Mouse (Mus musculus): Measurements from ENCODE around the gene Ptprh. TPM values are rescaled to one million over a fixed set of nuclear protein-coding genes. Genes with fewer than 3 reads are reported as not detected.

Ptprh gene
- polyA plus RNA-seq, 1 experiment from 2014 or later: not detected

DNA sequence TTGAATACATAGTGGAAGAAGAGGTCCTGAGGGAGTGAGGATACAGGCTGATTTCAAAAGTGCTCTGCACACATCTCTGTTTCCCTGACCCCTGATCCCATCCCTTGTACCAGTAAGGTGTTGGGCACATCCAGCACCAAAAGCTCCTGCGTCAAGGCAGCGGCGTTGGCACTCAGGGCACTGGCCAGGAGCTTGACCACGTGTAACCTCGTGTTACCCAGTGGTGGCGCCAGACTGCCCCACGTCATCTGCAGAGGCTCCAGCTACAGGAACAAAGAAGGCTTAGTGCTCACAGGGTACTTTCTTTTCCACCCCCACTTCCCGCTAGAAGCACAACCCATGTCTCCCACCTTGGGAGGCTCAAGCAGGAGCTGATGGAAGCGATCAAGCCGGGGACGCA, 37.3 kb upstream of the Ptprh start:
- Histone ChIP-seq H3K9me3 (ENCODE audit: control insufficient read depth, low read length) (no peaks in the 10 kb centered on the region), H3K27ac (replicated peaks; ENCODE audit: low read depth, low read length) (no peak overlapping the region), H3K9ac (ENCODE audit: low read length) (no peak overlapping the region), H3K36me3 (ENCODE audit: control insufficient read depth, insufficient read depth, low read length) (peaks cover 39% of the 10 kb centered on the region), H3K27me3 (ENCODE audit: control insufficient read depth, insufficient read depth, low read length) (no peaks in the 10 kb centered on the region), H3K4me2 (ENCODE audit: low read depth, severe bottlenecking) (no peak overlapping the region), H3K4me1 (ENCODE audit: control insufficient read depth, insufficient read depth, low read length) (no peaks in the 10 kb centered on the region), H3K4me3 (ENCODE audit: low read depth, low read length) (no peak overlapping the region)
- DNase-seq (ENCODE audit: low spot score): no peak
- ATAC-seq (ENCODE audit: insufficient number of reproducible peaks, low FRiP score, low TSS enrichment, low read depth): no peak
- 87% methylated on average over 11 of the region's 11 CpGs for WGBS

DNA sequence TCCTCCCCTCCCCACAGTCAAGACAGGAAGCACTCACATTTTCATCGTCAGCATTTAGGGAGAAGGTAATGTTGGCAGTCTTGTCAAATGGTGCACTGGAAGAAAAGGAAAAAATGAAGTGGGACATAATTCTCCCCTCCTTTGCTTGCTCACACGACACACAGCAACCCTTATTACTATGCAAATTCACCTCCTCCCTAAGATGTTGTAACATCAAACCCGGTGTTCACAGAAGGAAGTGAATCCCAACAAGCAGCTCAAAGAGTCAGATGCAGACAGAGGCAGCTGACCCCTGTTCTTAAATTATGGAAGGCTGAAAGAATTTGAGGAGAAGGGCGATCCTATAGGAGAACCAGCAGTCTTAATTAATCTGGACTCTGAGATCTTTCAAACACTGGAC, 32.3 kb upstream of the Ptprh start:
- WGBS: 85% methylated on average over 4 of the region's 4 CpGs
- no peak for ATAC-seq (ENCODE audit: insufficient number of reproducible peaks, low FRiP score, low TSS enrichment, low read depth)

DNA sequence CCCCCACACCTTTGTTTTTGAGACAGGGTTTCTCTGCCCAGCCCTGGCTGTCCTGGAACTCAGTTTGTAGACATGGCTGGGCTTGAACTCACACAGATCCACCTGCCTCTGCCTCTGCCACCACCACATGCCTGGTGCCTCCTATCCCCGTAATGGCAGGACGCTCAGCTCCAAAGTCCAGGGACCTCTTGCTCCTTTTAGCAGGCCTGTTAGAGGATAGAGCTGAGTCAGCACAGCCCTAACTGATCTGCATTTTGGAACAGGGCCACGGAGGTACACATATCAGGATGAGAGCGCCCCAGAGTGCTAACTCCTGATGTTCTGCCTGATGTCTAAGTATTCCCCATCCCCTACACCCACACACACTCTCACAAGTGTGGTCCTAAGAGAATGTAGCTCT, 27.2 kb upstream of the Ptprh start, which contains the start of gene Tmem86b:
Gene Tmem86b, minus strand, starts transcription at position 392 of the 400 bp plus-strand sequence.
- DNase-seq (ENCODE audit: low spot score) (no peak), ATAC-seq (ENCODE audit: insufficient number of reproducible peaks, low FRiP score, low TSS enrichment, low read depth) (no peak)
- H3K9ac ChIP-seq (ENCODE audit: low read length): no peak within 1 kb of the TSS
- H3K27me3 ChIP-seq (ENCODE audit: control insufficient read depth, insufficient read depth, low read length): no peaks in the 10 kb centered on the region
- H3K4me2 ChIP-seq (ENCODE audit: low read depth, severe bottlenecking): no peak within 1 kb of the TSS
- no peak within 1 kb of the TSS for H3K27ac ChIP-seq (replicated peaks; ENCODE audit: low read depth, low read length)
- 90% methylated on average over 4 of the region's 4 CpGs for WGBS
- no peak within 1 kb of the TSS for H3K4me3 ChIP-seq (ENCODE audit: low read depth, low read length)
- H3K4me1 ChIP-seq (ENCODE audit: control insufficient read depth, insufficient read depth, low read length): no peaks in the 10 kb centered on the region
- H3K36me3 ChIP-seq (ENCODE audit: control insufficient read depth, insufficient read depth, low read length): peaks cover 34% of the 10 kb centered on the region
- H3K9me3 ChIP-seq (ENCODE audit: control insufficient read depth, low read length): no peaks in the 10 kb centered on the region

More for the DNA sequence above, 32.3 kb upstream of the Ptprh start:
- H3K36me3 ChIP-seq (ENCODE audit: control insufficient read depth, insufficient read depth, low read length): peaks cover 39% of the 10 kb centered on the region
- H3K9ac ChIP-seq (ENCODE audit: low read length): no peak overlapping the region
- no peaks in the 10 kb centered on the region for H3K9me3 ChIP-seq (ENCODE audit: control insufficient read depth, low read length)
- no peak overlapping the region for H3K4me2 ChIP-seq (ENCODE audit: low read depth, severe bottlenecking)
- no peak overlapping the region for H3K27ac ChIP-seq (replicated peaks; ENCODE audit: low read depth, low read length)
- no peak for DNase-seq (ENCODE audit: low spot score)
- no peaks in the 10 kb centered on the region for H3K27me3 ChIP-seq (ENCODE audit: control insufficient read depth, insufficient read depth, low read length)
- no peaks in the 10 kb centered on the region for H3K4me1 ChIP-seq (ENCODE audit: control insufficient read depth, insufficient read depth, low read length)
- no peak overlapping the region for H3K4me3 ChIP-seq (ENCODE audit: low read depth, low read length)

DNA sequence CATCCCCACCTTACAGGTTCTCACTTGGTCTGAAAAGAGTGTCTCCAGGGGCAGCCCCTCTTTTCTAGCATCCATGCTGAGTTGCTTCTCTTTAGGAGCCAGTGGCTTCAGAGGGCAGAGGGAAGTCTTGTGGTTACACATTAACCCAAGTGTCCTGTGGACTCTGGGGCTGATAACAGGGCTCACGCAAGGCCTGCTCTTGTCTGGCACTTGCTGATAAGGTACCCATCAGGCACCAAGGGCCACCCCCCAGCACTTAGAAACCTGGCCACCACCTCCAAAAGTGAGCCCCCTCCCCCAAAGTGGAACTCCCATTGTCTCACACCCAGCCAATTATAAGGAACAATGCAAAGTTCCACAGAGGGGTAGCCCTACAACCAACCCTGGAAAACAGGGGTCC, 26.4 kb upstream of the Ptprh start:
- DNase-seq (ENCODE audit: low spot score) (no peak), ATAC-seq (ENCODE audit: insufficient number of reproducible peaks, low FRiP score, low TSS enrichment, low read depth) (no peak)
- Histone ChIP-seq H3K27ac (replicated peaks; ENCODE audit: low read depth, low read length) (no peak overlapping the region), H3K4me1 (ENCODE audit: control insufficient read depth, insufficient read depth, low read length) (no peaks in the 10 kb centered on the region), H3K36me3 (ENCODE audit: control insufficient read depth, insufficient read depth, low read length) (peaks cover 30% of the 10 kb centered on the region), H3K9me3 (ENCODE audit: control insufficient read depth, low read length) (no peaks in the 10 kb centered on the region), H3K4me3 (ENCODE audit: low read depth, low read length) (no peak overlapping the region), H3K4me2 (ENCODE audit: low read depth, severe bottlenecking) (no peak overlapping the region), H3K9ac (ENCODE audit: low read length) (no peak overlapping the region), H3K27me3 (ENCODE audit: control insufficient read depth, insufficient read depth, low read length) (no peaks in the 10 kb centered on the region)
- 96% methylated on average over 1 of the region's 1 CpGs for WGBS

DNA sequence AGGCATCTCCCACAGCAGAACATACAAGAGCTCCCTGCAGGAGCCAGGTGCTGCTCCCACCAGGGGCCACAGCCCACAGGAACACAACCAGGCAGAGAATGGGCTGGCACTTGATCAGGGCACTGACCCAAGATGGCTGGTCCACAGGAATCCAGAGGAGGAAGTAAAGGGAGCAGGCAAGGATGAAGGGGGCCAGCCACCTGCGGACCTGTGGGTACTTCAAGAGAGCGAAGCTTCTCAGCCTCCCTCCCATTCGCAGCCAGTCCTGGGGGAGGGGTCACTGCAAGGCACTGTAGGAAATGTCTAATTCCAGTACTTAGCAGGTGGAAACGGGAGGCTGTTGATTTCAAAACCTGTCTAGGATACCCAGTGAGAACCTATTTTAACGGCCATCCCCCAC, 25.7 kb upstream of the Ptprh start:
- no peak overlapping the region for H3K27ac ChIP-seq (replicated peaks; ENCODE audit: low read depth, low read length)
- H3K4me2 ChIP-seq (ENCODE audit: low read depth, severe bottlenecking): no peak overlapping the region; the same call in 1 of the 2 replicates
- WGBS: 87% methylated on average over 5 of the region's 5 CpGs
- no peak overlapping the region; the same call in 1 of the 2 replicates for H3K9ac ChIP-seq (ENCODE audit: low read length)
- ATAC-seq (ENCODE audit: insufficient number of reproducible peaks, low FRiP score, low TSS enrichment, low read depth) (no peak), DNase-seq (ENCODE audit: low spot score) (no peak)
- no peaks in the 10 kb centered on the region for H3K27me3 ChIP-seq (ENCODE audit: control insufficient read depth, insufficient read depth, low read length)
- peaks cover 30% of the 10 kb centered on the region for H3K36me3 ChIP-seq (ENCODE audit: control insufficient read depth, insufficient read depth, low read length)
- no peak overlapping the region for H3K4me3 ChIP-seq (ENCODE audit: low read depth, low read length)
- H3K9me3 ChIP-seq (ENCODE audit: control insufficient read depth, low read length): no peaks in the 10 kb centered on the region
- no peaks in the 10 kb centered on the region for H3K4me1 ChIP-seq (ENCODE audit: control insufficient read depth, insufficient read depth, low read length)

DNA sequence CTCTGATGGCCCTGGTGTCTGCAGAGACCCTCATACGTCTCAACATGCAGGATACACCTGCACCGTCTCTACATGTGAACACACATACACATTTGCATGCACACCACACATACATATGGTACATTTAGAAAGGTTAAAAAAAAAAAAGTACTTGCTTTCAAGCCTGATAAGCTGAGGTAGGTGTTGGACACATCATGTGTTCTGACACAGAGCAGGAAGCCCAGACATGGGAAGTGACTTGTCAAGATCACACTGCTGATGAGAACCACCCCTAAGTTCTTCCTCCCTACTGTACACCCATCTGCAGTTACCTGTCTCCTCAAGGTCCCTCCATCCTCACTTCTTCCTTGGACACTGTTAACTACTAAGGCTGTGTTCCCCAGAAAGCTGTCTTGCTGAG, 22.1 kb upstream of the Ptprh start:
- Histone ChIP-seq H3K4me2 (ENCODE audit: low read depth, severe bottlenecking) (no peak overlapping the region), H3K9ac (ENCODE audit: low read length) (no peak overlapping the region), H3K27me3 (ENCODE audit: control insufficient read depth, insufficient read depth, low read length) (no peaks in the 10 kb centered on the region), H3K4me3 (ENCODE audit: low read depth, low read length) (no peak overlapping the region), H3K4me1 (ENCODE audit: control insufficient read depth, insufficient read depth, low read length) (no peaks in the 10 kb centered on the region), H3K9me3 (ENCODE audit: control insufficient read depth, low read length) (no peaks in the 10 kb centered on the region), H3K27ac (replicated peaks; ENCODE audit: low read depth, low read length) (no peak overlapping the region), H3K36me3 (ENCODE audit: control insufficient read depth, insufficient read depth, low read length) (peaks cover 13% of the 10 kb centered on the region)
- ATAC-seq (ENCODE audit: insufficient number of reproducible peaks, low FRiP score, low TSS enrichment, low read depth) (no peak), DNase-seq (ENCODE audit: low spot score) (no peak)
- WGBS: 90% methylated on average over 2 of the region's 2 CpGs

DNA sequence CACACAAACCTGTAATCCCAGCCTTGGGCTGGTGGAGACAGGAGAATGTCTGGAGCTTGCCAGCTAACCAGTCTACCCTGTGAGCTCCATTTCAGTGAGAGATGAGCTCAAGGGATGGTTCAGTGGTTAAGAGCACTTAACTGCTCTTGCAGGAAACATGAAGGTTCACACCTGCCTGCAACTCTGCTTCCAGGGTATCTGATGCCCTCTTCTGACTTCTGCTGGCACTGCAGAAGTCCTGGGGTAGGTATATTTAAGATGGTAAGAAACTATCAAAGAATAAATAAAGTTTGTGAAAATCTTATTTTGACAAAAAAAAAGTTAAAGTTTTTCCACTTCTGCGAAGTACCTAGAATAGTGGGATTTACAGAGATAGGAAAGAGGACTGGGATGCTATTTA, 20.5 kb upstream of the Ptprh start:
- Histone ChIP-seq H3K4me2 (ENCODE audit: low read depth, severe bottlenecking) (no peak overlapping the region), H3K27me3 (ENCODE audit: control insufficient read depth, insufficient read depth, low read length) (no peaks in the 10 kb centered on the region), H3K4me3 (ENCODE audit: low read depth, low read length) (no peak overlapping the region), H3K4me1 (ENCODE audit: control insufficient read depth, insufficient read depth, low read length) (no peaks in the 10 kb centered on the region), H3K36me3 (ENCODE audit: control insufficient read depth, insufficient read depth, low read length) (peaks cover 7% of the 10 kb centered on the region), H3K9ac (ENCODE audit: low read length) (no peak overlapping the region), H3K27ac (replicated peaks; ENCODE audit: low read depth, low read length) (no peak overlapping the region), H3K9me3 (ENCODE audit: control insufficient read depth, low read length) (no peaks in the 10 kb centered on the region)
- no peak for DNase-seq (ENCODE audit: low spot score)
- 58% methylated on average over 1 of the region's 1 CpGs for WGBS
- ATAC-seq (ENCODE audit: insufficient number of reproducible peaks, low FRiP score, low TSS enrichment, low read depth): no peak

DNA sequence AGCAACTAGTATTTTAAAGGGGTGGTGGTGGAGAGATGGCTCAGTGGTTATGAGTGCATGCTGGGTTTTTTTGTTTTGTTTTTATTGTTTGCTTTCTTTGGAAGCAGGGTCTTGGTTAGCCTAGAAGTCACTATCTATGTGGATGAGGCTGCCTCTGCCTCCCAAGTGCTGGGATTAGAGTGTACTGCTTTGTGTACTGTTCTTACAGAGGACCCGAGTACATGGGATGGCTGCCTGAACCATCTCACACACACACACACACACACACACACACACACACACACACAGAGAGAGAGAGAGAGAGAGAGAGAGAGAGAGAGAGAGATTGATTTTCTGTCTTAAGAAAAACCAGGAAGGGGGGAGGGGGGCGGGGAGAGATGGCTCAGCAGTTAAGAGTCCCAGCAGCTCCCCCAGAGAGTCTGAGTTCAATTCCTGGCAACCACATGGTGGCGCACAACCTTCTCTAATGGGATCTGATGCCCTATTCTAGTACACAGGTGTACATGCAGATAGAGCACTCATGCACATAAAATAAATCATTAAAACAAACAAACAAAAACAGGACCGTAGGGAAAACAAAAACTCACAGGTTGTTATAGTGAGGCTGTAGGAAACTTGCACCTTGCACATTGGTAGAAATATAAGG, 19.8 kb upstream of the Ptprh start:
- no peaks in the 10 kb centered on the region for H3K9me3 ChIP-seq (ENCODE audit: control insufficient read depth, low read length)
- no peak overlapping the region for H3K4me3 ChIP-seq (ENCODE audit: low read depth, low read length)
- ATAC-seq (ENCODE audit: insufficient number of reproducible peaks, low FRiP score, low TSS enrichment, low read depth) (no peak), DNase-seq (ENCODE audit: low spot score) (peak; percentile 56)
- H3K27ac ChIP-seq (replicated peaks; ENCODE audit: low read depth, low read length): no peak overlapping the region
- H3K27me3 ChIP-seq (ENCODE audit: control insufficient read depth, insufficient read depth, low read length): no peaks in the 10 kb centered on the region
- peaks cover 3% of the 10 kb centered on the region; the same call in 1 of the 2 replicates for H3K36me3 ChIP-seq (ENCODE audit: control insufficient read depth, insufficient read depth, low read length)
- no peak overlapping the region for H3K9ac ChIP-seq (ENCODE audit: low read length)
- 33% methylated on average over 4 of the region's 4 CpGs for WGBS
- H3K4me2 ChIP-seq (ENCODE audit: low read depth, severe bottlenecking): no peak overlapping the region
- no peaks in the 10 kb centered on the region for H3K4me1 ChIP-seq (ENCODE audit: control insufficient read depth, insufficient read depth, low read length)

DNA sequence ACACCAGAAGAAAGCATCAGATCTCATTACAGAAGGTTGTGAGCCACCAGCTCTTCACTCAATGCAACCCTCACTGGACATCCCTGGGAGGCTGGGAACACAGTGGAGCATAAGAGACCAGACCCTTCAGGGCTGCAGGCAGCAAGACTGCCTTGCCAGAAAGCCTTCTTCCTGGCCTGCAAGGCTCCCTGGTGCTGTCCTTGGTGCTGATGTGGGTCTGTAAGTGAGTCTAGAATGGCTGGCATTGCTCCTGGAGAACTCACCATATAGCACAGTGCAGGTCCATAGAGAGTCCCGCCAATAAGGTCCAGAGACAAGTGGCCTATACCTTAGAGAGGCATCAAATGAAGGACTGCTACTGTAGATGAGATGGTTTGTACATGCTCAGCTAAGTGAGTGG, 16.1 kb upstream of the Ptprh start:
- no peaks in the 10 kb centered on the region for H3K27me3 ChIP-seq (ENCODE audit: control insufficient read depth, insufficient read depth, low read length)

More for the DNA sequence above, 16.1 kb upstream of the Ptprh start:
- WGBS: 24% methylated on average over 1 of the region's 1 CpGs
- Histone ChIP-seq H3K27ac (replicated peaks; ENCODE audit: low read depth, low read length) (no peak overlapping the region), H3K4me3 (ENCODE audit: low read depth, low read length) (no peak overlapping the region), H3K9me3 (ENCODE audit: control insufficient read depth, low read length) (no peaks in the 10 kb centered on the region), H3K4me1 (ENCODE audit: control insufficient read depth, insufficient read depth, low read length) (no peaks in the 10 kb centered on the region), H3K36me3 (ENCODE audit: control insufficient read depth, insufficient read depth, low read length) (no peaks in the 10 kb centered on the region), H3K9ac (ENCODE audit: low read length) (no peak overlapping the region), H3K4me2 (ENCODE audit: low read depth, severe bottlenecking) (no peak overlapping the region)
- ATAC-seq (ENCODE audit: insufficient number of reproducible peaks, low FRiP score, low TSS enrichment, low read depth) (no peak), DNase-seq (ENCODE audit: low spot score) (peak; percentile 87)

All from limb, embryonic 11.5 days (tissue).